ENCODE assay signal across 23 mouse cellular contexts in the genomic region with DNA sequence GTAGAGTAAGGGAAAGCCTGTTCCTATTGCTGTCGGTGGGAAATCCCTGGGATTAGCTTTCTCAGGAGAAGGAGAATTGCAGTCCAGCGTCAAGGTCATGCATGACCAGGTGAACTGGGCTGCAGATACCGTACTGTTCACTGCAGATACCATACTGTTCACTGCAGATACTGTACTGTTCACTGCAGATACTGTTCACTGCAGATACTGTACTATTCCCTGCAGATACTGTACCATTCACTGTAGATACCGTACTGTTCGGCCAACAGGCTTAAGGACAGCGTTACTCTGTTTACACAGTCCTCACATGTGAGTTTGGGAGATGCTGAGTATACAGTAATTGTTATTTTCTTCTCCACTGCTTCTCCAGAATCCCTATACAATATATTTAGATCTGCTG. TPM values are rescaled to one million over a fixed set of nuclear protein-coding genes. Genes with fewer than 3 reads are reported as not detected.
DNase-seq lines count a peak whose midpoint lies in the region; ATAC-seq and TF ChIP-seq lines count a peak whose summit lies in the region.
"Had no signal": no experiment of that assay in that cellular context is flagged by ENCODE, and none has a peak within 500 bp of the region (broad histone marks: within the 10 kb centered on the region; RNA-seq: fewer than 3 reads in every experiment).

No protein-coding gene starts in this region.

- H3K4me2 ChIP-seq in liver, embryonic 12.5 days = no peak overlapping the region
- H3K4me2 ChIP-seq in liver, postnatal 0 days (ENCODE audit: low read depth, low read length) = no peak overlapping the region
- no peak overlapping the region for H3K4me2 ChIP-seq in liver, embryonic 14.5 days (ENCODE audit: low read depth)
- no peak overlapping the region for H3K4me2 ChIP-seq in liver, embryonic 11.5 days
- H3K4me2 ChIP-seq: embryonic facial prominence, embryonic 12.5 days; forebrain, embryonic 13.5 days; forebrain, embryonic 15.5 days had no signal

- TF ChIP-seq CTCF in liver, postnatal 0 days (IDR thresholded peaks at IDR 0.05; ENCODE audit: low read depth) = no peak
- no peak for TF ChIP-seq CTCF in liver, embryonic 14.5 days (IDR thresholded peaks at IDR 0.05; ENCODE audit: low read depth)

- no peak overlapping the region for H3K4me3 ChIP-seq in liver, embryonic 12.5 days
- no peak overlapping the region for H3K4me3 ChIP-seq in liver, postnatal 0 days (ENCODE audit: low read depth, low read length)
- H3K4me3 ChIP-seq in liver, embryonic 14.5 days (ENCODE audit: insufficient read depth in 1 of 2, low read depth in 2 of 2, low read length in 2 of 2) = no peak overlapping the region
- H3K4me3 ChIP-seq in liver, embryonic 11.5 days (ENCODE audit: low read depth, low read length) = no peak overlapping the region
- H3K4me3 ChIP-seq: embryonic facial prominence, embryonic 10.5 days; embryonic facial prominence, embryonic 12.5 days; forebrain, embryonic 13.5 days; forebrain, embryonic 15.5 days had no signal

- H3K27ac ChIP-seq in liver, embryonic 12.5 days = no peak overlapping the region
- H3K27ac ChIP-seq in liver, postnatal 0 days (ENCODE audit: low read depth) = no peak overlapping the region
- H3K27ac ChIP-seq in liver, embryonic 14.5 days = no peak overlapping the region
- no peak overlapping the region for H3K27ac ChIP-seq in liver, embryonic 11.5 days (ENCODE audit: low read depth, low read length)
- H3K27ac ChIP-seq: embryonic facial prominence, embryonic 10.5 days; embryonic facial prominence, embryonic 12.5 days; forebrain, embryonic 13.5 days; forebrain, embryonic 15.5 days had no signal

- peak; percentile 75; the same call in 1 of the 2 replicates for ATAC-seq in liver, embryonic 12.5 days
- ATAC-seq in liver, postnatal 0 days = no peak
- peak; percentile 64 for ATAC-seq in liver, embryonic 14.5 days (ENCODE audit: insufficient read depth)
- no peak; the same call in 1 of the 2 replicates for ATAC-seq in liver, embryonic 11.5 days (replicated peaks; ENCODE audit: low FRiP score)
- ATAC-seq: activated CD4-positive, CD25-positive, alpha-beta regulatory T cell, adult 4 months; CD4-positive, CD25-positive, alpha-beta regulatory T cell, adult 4 months; forebrain, embryonic 13.5 days; forebrain, embryonic 15.5 days; Patski had no signal

- no peak for DNase-seq in liver, postnatal 0 days
- no peak for DNase-seq in liver, embryonic 14.5 days (ENCODE audit: low read depth in 3 of 3, low spot score in 3 of 3)
- DNase-seq in liver, embryonic 11.5 days (ENCODE audit: low spot score) = no peak
- no peak for DNase-seq in right cerebral cortex, postnatal 4 days
- DNase-seq: adrenal gland, adult 8-10 months; adrenal gland, postnatal 14 days; adrenal gland, postnatal 36 days; B cell, adult 2 months; cerebellum, adult 11-12 months; cerebellum, adult 2 months; cerebellum, adult 9-10 months; cerebellum, postnatal 10 days; cerebellum, postnatal 25 days had no signal

- no peaks in the 10 kb centered on the region for H3K27me3 ChIP-seq in liver, embryonic 12.5 days (replicated peaks)
- no peaks in the 10 kb centered on the region for H3K27me3 ChIP-seq in liver, postnatal 0 days (ENCODE audit: insufficient read depth, low read length)
- no peaks in the 10 kb centered on the region for H3K27me3 ChIP-seq in liver, embryonic 14.5 days (ENCODE audit: control insufficient read depth, insufficient read depth, low read length)
- H3K27me3 ChIP-seq in liver, embryonic 11.5 days (replicated peaks; ENCODE audit: control insufficient read depth, insufficient read depth, low read length) = no peaks in the 10 kb centered on the region
- H3K27me3 ChIP-seq: CH12.LX; embryonic facial prominence, embryonic 12.5 days; forebrain, embryonic 13.5 days; forebrain, embryonic 15.5 days; Patski had no signal

- H3K9me3 ChIP-seq in liver, embryonic 12.5 days (replicated peaks) = no peaks in the 10 kb centered on the region
- H3K9me3 ChIP-seq in liver, postnatal 0 days (ENCODE audit: low read length) = no peaks in the 10 kb centered on the region
- no peaks in the 10 kb centered on the region for H3K9me3 ChIP-seq in liver, embryonic 14.5 days (ENCODE audit: control insufficient read depth, low read length)
- H3K9me3 ChIP-seq in liver, embryonic 11.5 days (ENCODE audit: control insufficient read depth, low read length) = no peaks in the 10 kb centered on the region
- H3K9me3 ChIP-seq: embryonic facial prominence, embryonic 10.5 days; embryonic facial prominence, embryonic 12.5 days; forebrain, embryonic 13.5 days; forebrain, embryonic 15.5 days; G1E had no signal

- H3K36me3 ChIP-seq in liver, embryonic 12.5 days = peaks cover 60% of the 10 kb centered on the region
- peaks cover 11% of the 10 kb centered on the region; the same call in 1 of the 2 replicates for H3K36me3 ChIP-seq in liver, postnatal 0 days (replicated peaks; ENCODE audit: insufficient read depth, low read length)
- peaks cover 15% of the 10 kb centered on the region for H3K36me3 ChIP-seq in liver, embryonic 14.5 days (replicated peaks; ENCODE audit: control insufficient read depth, insufficient read depth, low read depth)
- no peaks in the 10 kb centered on the region for H3K36me3 ChIP-seq in liver, embryonic 11.5 days (ENCODE audit: control insufficient read depth, insufficient read depth, low read length)
- H3K36me3 ChIP-seq: embryonic facial prominence, embryonic 10.5 days; embryonic facial prominence, embryonic 12.5 days; G1E had no signal

- peaks cover 4% of the 10 kb centered on the region; the same call in 1 of the 2 replicates for H3K4me1 ChIP-seq in liver, embryonic 12.5 days
- no peaks in the 10 kb centered on the region for H3K4me1 ChIP-seq in liver, postnatal 0 days (ENCODE audit: insufficient read depth)
- no peaks in the 10 kb centered on the region; a peak in 1 of 4 replicates for H3K4me1 ChIP-seq in liver, embryonic 14.5 days (replicated peaks; ENCODE audit: control insufficient read depth in 2 of 2, insufficient read depth in 2 of 2, low read length in 1 of 2)
- H3K4me1 ChIP-seq in liver, embryonic 11.5 days (replicated peaks; ENCODE audit: control insufficient read depth, insufficient read depth, low read length) = no peaks in the 10 kb centered on the region
- H3K4me1 ChIP-seq: embryonic facial prominence, embryonic 10.5 days; embryonic facial prominence, embryonic 12.5 days; forebrain, embryonic 13.5 days; forebrain, embryonic 15.5 days had no signal

- TF ChIP-seq EP300 in liver, postnatal 0 days (IDR thresholded peaks at IDR 0.05; ENCODE audit: low read depth) = no peak
- TF ChIP-seq EP300 in liver, embryonic 14.5 days (IDR thresholded peaks at IDR 0.05; ENCODE audit: low read depth) = peak; percentile 27; the same call in 1 of the 2 replicates

- H3K9ac ChIP-seq in liver, embryonic 12.5 days = no peak overlapping the region
- H3K9ac ChIP-seq in liver, postnatal 0 days (replicated peaks) = no peak overlapping the region
- H3K9ac ChIP-seq in liver, embryonic 14.5 days (replicated peaks) = no peak overlapping the region
- H3K9ac ChIP-seq in liver, embryonic 11.5 days (ENCODE audit: low read depth, low read length) = no peak overlapping the region
- H3K9ac ChIP-seq: embryonic facial prominence, embryonic 12.5 days; forebrain, embryonic 13.5 days; forebrain, embryonic 15.5 days had no signal

- WGBS in liver, embryonic 12.5 days (ENCODE audit: insufficient replicate concordance) = 81% methylated on average over 6 of the region's 6 CpGs
- WGBS in liver, postnatal 0 days (ENCODE audit: insufficient replicate concordance) = 79% methylated on average over 6 of the region's 6 CpGs
- 68% methylated on average over 6 of the region's 6 CpGs for WGBS in liver, embryonic 14.5 days (ENCODE audit: insufficient replicate concordance)
- 81% methylated on average over 6 of the region's 6 CpGs for WGBS in liver, embryonic 11.5 days

RNA-seq across cellular contexts. Expression of gene Sh3yl1, which starts 16.7 kb away (rescaled TPM):
- 36.0 and 38.4 TPM in 2 replicates for polyA plus RNA-seq in liver, embryonic 12.5 days (2016; fragmentation: Nextera tagmentation; extraction: Ambion mirVana)
- polyA plus RNA-seq in liver, postnatal 0 days (2015; fragmentation: Nextera tagmentation; extraction: Ambion mirVana) = 16.1 and 16.9 TPM in 2 replicates
- 11.0 and 19.4 TPM in 2 replicates for polyA plus RNA-seq in liver, embryonic 14.5 days (2012; rRNA removed)
- polyA plus RNA-seq in liver, embryonic 14.5 days (2014; fragmentation: Nextera tagmentation; extraction: Ambion mirVana) = 31.3 and 37.4 TPM in 2 replicates
- polyA plus RNA-seq in liver, embryonic 11.5 days (2014; fragmentation: Nextera tagmentation; extraction: Ambion mirVana) = 19.9 and 20.8 TPM in 2 replicates

RNA-seq across cellular contexts. Expression of gene Acp1, which starts 16.8 kb away (rescaled TPM):
- 299 and 326 TPM in 2 replicates for polyA plus RNA-seq in liver, embryonic 12.5 days (2016; fragmentation: Nextera tagmentation; extraction: Ambion mirVana)
- polyA plus RNA-seq in liver, postnatal 0 days (2015; fragmentation: Nextera tagmentation; extraction: Ambion mirVana) = 164 and 171 TPM in 2 replicates
- 21.0 and 43.2 TPM in 2 replicates for polyA plus RNA-seq in liver, embryonic 14.5 days (2012; rRNA removed)
- polyA plus RNA-seq in liver, embryonic 14.5 days (2014; fragmentation: Nextera tagmentation; extraction: Ambion mirVana) = 349 and 368 TPM in 2 replicates
- 308 and 350 TPM in 2 replicates for polyA plus RNA-seq in liver, embryonic 11.5 days (2014; fragmentation: Nextera tagmentation; extraction: Ambion mirVana)

RNA-seq across cellular contexts. Expression of gene Alkal2, which starts 44.1 kb away (rescaled TPM):
- polyA plus RNA-seq in liver, embryonic 12.5 days (2016; fragmentation: Nextera tagmentation; extraction: Ambion mirVana) = not detected in 2 replicates
- not detected in 2 replicates for polyA plus RNA-seq in liver, postnatal 0 days (2015; fragmentation: Nextera tagmentation; extraction: Ambion mirVana)
- polyA plus RNA-seq in liver, embryonic 14.5 days (2012; rRNA removed) = not detected in 2 replicates
- not detected in 2 replicates for polyA plus RNA-seq in liver, embryonic 14.5 days (2014; fragmentation: Nextera tagmentation; extraction: Ambion mirVana)
- not detected in 2 replicates for polyA plus RNA-seq in liver, embryonic 11.5 days (2014; fragmentation: Nextera tagmentation; extraction: Ambion mirVana)
- polyA plus RNA-seq: activated CD4-positive, CD25-positive, alpha-beta regulatory T cell, adult 4 months; CD4-positive, CD25-positive, alpha-beta regulatory T cell, adult 4 months; G1E; Patski had no signal

Comparison
In these comparisons a context has a peak if more than half of its experiments do, and no peak if none do; other contexts are left out.
1. ATAC-seq: peak in liver, embryonic 12.5 days (single experiment) and liver, embryonic 14.5 days (single experiment); none in liver, postnatal 0 days (single experiment) and liver, embryonic 11.5 days (single experiment).